Mouse (Mus musculus) kidney, adult 2 months (tissue): Measurements from ENCODE around the gene Clk2.
A peak's percentile ranks its signal among the peaks of the same experiment; 100 is the strongest.

ENCODE experiments used
- CTCF ChIP-seq: fragments of 200-500 bp; conservative IDR thresholded peaks from 2 replicates; pipeline ENCODE4 v1.5.1; 2011; ENCODE audit warnings: low read depth, mild to moderate bottlenecking, control low read depth, low read length, moderate library complexity, mixed read lengths; ENCODE audit not compliant: insufficient read depth, insufficient read length
- POLR2A ChIP-seq: fragments of 200-500 bp; IDR thresholded peaks from one replicate; pipeline ENCODE4 v1.6.1; 2011; ENCODE audit warnings: low read depth, low read length, control low read depth

GRCm38 (mm10) chr3:89132285-89133062, 32.1 kb upstream of the Clk2 start:
- TF ChIP-seq CTCF (peak; percentile 43), POLR2A (no peak)
